Mouse (Mus musculus): ENCODE measurements around the gene Anapc2.

- TF ChIP-seq CTCF (IDR thresholded peaks at IDR 0.05; ENCODE audit: low read depth, low read length) (no peak), POLR2A (IDR thresholded peaks at IDR 0.05; ENCODE audit: insufficient read depth, low read length) (no peak)
Observed at GRCm38 (mm10) chr2:25286314-25286713, 14.0 kb downstream of the Anapc2 start.
